Mouse (Mus musculus): ENCODE data around the gene Dact3. TPM values are rescaled to one million over a fixed set of nuclear protein-coding genes. Genes with fewer than 3 reads are reported as not detected.

Dact3 gene
- 1.9 and 2.2 TPM in 2 replicates for polyA plus RNA-seq (2016; fragmentation: Nextera tagmentation; extraction: Ambion mirVana)

DNA sequence AGATGAGACGGTGACA, at the start of gene Dact3:
Gene Dact3, plus strand, starts transcription at position 8 of the 16 bp plus-strand sequence.
- Histone ChIP-seq H3K27me3 (ENCODE audit: low read depth, poor library complexity, severe bottlenecking) (no peaks in the 10 kb centered on the region), H3K4me1 (peaks cover 50% of the 10 kb centered on the region), H3K36me3 (peaks cover 16% of the 10 kb centered on the region), H3K27ac (replicated peaks) (peak within 1 kb of the TSS; percentile 90), H3K9me3 (replicated peaks) (no peaks in the 10 kb centered on the region), H3K4me3 (peak within 1 kb of the TSS; percentile 74)
- no peak for DNase-seq (ENCODE audit: low spot score)
- WGBS: 0% methylated on average over 1 of the region's 1 CpGs

DNA sequence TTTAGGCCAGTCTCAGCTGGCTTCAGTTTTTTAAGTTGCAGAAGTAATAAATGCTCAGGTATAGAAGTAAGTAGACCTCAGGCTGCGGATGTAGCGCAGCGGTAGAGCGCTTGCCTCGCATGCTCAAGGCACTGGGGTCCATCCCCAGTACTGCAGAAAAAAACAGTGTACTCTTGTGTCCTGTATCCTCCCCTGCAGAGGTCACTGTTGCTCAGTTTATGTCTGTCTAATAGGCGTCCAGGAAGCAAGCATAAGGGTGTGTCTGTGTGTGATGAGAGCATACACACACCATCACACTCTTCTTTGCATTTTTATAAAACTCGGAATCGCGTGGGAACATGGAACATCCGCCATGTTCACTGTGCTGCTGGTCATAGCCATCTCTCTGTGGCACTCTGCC, 49.3 kb upstream of the Dact3 start:
- no peaks in the 10 kb centered on the region for H3K9me3 ChIP-seq (replicated peaks)
- H3K27ac ChIP-seq (replicated peaks): no peak overlapping the region
- no peak for DNase-seq (ENCODE audit: low spot score)
- peaks cover 13% of the 10 kb centered on the region for H3K4me1 ChIP-seq
- H3K27me3 ChIP-seq (ENCODE audit: low read depth, poor library complexity, severe bottlenecking): no peaks in the 10 kb centered on the region
- WGBS: 90% methylated on average over 10 of the region's 10 CpGs
- H3K4me3 ChIP-seq: no peak overlapping the region
- H3K36me3 ChIP-seq: peaks cover 89% of the 10 kb centered on the region

- peaks cover 5% of the 10 kb centered on the region for H3K4me1 ChIP-seq
- no peaks in the 10 kb centered on the region for H3K9me3 ChIP-seq (replicated peaks)
- DNase-seq (ENCODE audit: low spot score): no peak
- H3K4me3 ChIP-seq: no peak overlapping the region
- H3K27me3 ChIP-seq (ENCODE audit: low read depth, poor library complexity, severe bottlenecking): no peaks in the 10 kb centered on the region
- no peak overlapping the region for H3K27ac ChIP-seq (replicated peaks)
- H3K36me3 ChIP-seq: peaks cover 97% of the 10 kb centered on the region
- 91% methylated on average over 5 of the region's 5 CpGs for WGBS
Observed at GRCm38 (mm10) chr7:16826571-16826970, 48.5 kb upstream of the Dact3 start.

GRCm38 (mm10) chr7:16827274-16827673, 47.8 kb upstream of the Dact3 start:
- Histone ChIP-seq H3K9me3 (replicated peaks) (no peaks in the 10 kb centered on the region), H3K36me3 (peaks cover 100% of the 10 kb centered on the region), H3K27ac (replicated peaks) (no peak overlapping the region), H3K27me3 (ENCODE audit: low read depth, poor library complexity, severe bottlenecking) (no peaks in the 10 kb centered on the region), H3K4me1 (no peaks in the 10 kb centered on the region), H3K4me3 (no peak overlapping the region)
- 88% methylated on average over 4 of the region's 4 CpGs for WGBS
- DNase-seq (ENCODE audit: low spot score): no peak

DNA sequence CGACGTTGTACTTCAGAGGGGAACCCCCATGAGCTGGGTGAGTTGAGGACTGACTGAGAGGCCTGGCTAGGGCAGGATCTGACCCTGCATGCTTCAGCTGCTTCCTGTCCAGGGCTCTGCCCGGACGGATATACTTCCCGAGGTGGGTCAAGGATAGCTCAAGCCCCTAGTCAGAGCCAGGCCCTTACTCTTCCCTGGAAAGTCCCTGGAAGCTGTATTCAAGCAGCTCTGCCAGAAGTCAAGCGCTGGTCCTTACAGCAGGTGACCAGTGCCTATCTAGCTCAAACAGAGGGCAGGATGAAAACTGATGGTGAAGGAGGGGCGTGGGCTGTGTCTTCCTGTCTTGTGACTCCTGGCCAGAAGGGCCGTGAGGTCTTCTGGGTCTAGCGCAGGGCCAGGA, 44.7 kb upstream of the Dact3 start:
- H3K4me1 ChIP-seq: no peaks in the 10 kb centered on the region
- 91% methylated on average over 9 of the region's 9 CpGs for WGBS
- H3K4me3 ChIP-seq: no peak overlapping the region
- H3K27ac ChIP-seq (replicated peaks): no peak overlapping the region
- peaks cover 99% of the 10 kb centered on the region for H3K36me3 ChIP-seq
- H3K9me3 ChIP-seq (replicated peaks): no peaks in the 10 kb centered on the region
- no peak for DNase-seq (ENCODE audit: low spot score)
- H3K27me3 ChIP-seq (ENCODE audit: low read depth, poor library complexity, severe bottlenecking): no peaks in the 10 kb centered on the region

DNA sequence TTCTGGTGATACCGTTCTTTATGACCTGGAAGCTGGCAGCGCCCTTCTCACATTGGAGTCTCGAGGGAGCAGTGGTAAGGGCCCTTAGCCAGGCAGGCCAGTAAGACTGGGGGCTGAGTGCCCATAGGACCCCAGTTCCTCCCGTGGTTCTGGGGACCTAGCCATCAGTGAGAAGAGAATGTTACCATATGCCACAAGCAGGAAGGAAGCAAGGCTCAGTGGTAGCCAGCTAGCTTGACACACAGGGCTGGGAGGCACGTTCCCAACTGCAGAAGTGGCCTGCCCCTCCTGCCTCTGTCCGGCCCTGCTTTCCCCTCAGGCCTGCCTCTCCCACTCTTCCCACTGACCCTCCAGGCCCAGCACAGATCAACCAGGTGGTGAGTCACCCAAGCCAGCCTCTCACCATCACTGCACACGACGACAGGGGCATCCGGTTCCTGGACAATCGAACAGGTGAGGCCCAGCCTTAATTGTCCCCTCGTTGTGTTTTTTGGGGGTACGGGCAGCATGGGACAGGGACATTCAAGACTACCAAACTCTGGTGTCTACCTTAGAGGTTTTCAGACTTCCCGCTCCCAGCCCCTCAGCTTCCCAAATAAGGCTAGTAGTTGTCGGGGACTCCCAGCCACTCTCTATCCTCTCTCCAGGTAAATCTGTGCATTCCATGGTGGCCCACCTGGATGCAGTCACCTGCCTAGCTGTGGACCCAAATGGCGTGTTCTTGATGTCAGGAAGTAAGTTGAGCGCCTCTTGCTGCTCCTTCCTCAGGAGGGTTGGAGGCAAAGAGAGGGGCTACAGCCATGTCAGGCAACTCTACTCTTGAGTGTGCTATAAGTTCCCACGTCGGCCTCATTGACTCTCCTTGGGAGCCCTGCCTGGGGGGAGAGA, 37.0 kb upstream of the Dact3 start:
- 93% methylated on average over 18 of the region's 18 CpGs for WGBS
- Histone ChIP-seq H3K36me3 (peaks cover 79% of the 10 kb centered on the region), H3K4me1 (peaks cover 18% of the 10 kb centered on the region), H3K27ac (replicated peaks) (no peak overlapping the region), H3K27me3 (ENCODE audit: low read depth, poor library complexity, severe bottlenecking) (no peaks in the 10 kb centered on the region), H3K9me3 (replicated peaks) (no peaks in the 10 kb centered on the region), H3K4me3 (no peak overlapping the region)
- DNase-seq (ENCODE audit: low spot score): no peak

DNA sequence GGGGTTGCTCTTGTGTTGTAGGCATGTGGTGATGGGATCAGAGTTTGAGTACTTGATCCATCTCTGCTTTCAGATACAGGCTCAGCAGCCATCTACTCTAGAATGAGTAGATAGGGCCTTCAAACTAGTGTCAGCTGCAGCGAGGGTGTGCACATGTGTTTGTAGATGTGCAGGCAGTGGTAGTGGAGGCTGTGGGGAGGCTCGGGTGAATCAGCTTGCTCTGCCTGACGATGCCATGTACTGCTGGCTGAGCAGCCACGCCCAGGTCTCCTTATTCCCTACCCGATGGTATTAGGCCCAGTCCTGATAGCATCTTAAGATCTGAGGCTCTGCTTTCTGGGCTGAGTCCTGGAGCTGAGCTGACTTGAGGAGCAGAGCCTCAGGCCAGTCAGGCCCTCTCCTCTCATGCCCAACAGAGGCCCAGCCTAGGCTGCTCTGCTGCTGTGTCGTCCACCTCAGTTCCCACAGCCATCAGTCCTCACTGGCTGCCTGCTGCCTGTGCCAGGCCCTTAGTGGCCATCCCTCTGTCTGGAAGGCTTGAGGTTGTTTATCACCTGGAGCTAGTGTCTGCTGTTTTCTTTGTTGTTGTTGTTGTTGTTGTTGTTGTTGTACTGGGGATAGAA, 36.2 kb upstream of the Dact3 start:
- Histone ChIP-seq H3K27me3 (ENCODE audit: low read depth, poor library complexity, severe bottlenecking) (0 out of 2 replicates have a peak, but pooled peaks cover under 1% of the 10 kb centered on the region), H3K4me3 (no peak overlapping the region), H3K27ac (replicated peaks) (no peak overlapping the region), H3K9me3 (replicated peaks) (no peaks in the 10 kb centered on the region), H3K4me1 (peaks cover 26% of the 10 kb centered on the region), H3K36me3 (peaks cover 72% of the 10 kb centered on the region)
- 91% methylated on average over 6 of the region's 6 CpGs for WGBS
- DNase-seq (ENCODE audit: low spot score): no peak

DNA sequence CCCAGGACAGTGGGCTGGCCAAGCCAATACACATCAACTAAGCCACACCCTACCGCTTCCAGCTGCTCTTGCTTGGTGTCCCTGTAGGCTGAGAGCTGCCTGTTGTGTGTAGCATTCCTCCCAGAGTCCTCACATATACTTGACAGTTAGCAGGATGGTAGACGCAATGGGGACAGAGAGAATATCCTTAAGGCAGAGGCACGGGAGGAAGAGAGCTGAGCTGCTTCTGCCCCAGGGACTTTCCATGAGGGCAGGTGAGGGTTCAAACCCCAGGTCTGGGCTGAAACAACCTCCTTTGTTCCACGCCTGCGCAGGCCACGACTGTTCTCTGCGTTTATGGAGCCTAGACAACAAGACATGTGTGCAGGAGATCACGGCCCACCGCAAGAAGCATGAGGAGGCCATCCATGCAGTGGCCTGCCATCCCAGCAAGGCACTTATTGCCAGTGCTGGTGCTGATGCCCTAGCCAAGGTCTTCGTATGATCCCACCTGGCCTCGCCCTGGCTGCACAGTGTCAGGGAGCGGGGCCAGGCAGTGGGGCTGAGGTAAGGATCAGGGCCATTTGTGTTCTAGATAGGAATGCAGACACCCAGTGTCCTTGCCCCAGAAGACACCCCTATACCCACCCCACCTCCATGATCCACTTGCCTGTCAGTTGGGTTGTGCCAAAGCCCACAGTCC, 35.5 kb upstream of the Dact3 start:
- Histone ChIP-seq H3K27ac (replicated peaks) (no peak overlapping the region), H3K27me3 (ENCODE audit: low read depth, poor library complexity, severe bottlenecking) (peaks cover 6% of the 10 kb centered on the region; the same call in 1 of the 2 replicates), H3K9me3 (replicated peaks) (no peaks in the 10 kb centered on the region), H3K4me3 (no peak overlapping the region), H3K36me3 (peaks cover 65% of the 10 kb centered on the region), H3K4me1 (peaks cover 33% of the 10 kb centered on the region)
- WGBS: 93% methylated on average over 12 of the region's 12 CpGs
- no peak for DNase-seq (ENCODE audit: low spot score)

- Histone ChIP-seq H3K36me3 (peaks cover 60% of the 10 kb centered on the region), H3K4me1 (peaks cover 38% of the 10 kb centered on the region), H3K27ac (replicated peaks) (no peak overlapping the region), H3K27me3 (ENCODE audit: low read depth, poor library complexity, severe bottlenecking) (peaks cover 8% of the 10 kb centered on the region; the same call in 1 of the 2 replicates), H3K9me3 (replicated peaks) (no peaks in the 10 kb centered on the region), H3K4me3 (no peak overlapping the region)
- DNase-seq (ENCODE audit: low spot score): no peak
- 89% methylated on average over 2 of the region's 2 CpGs for whole genome bisulfite sequencing
Observed at GRCm38 (mm10) chr7:16840109-16840491, 35.0 kb upstream of the Dact3 start.

- H3K27me3 ChIP-seq (ENCODE audit: low read depth, poor library complexity, severe bottlenecking): peaks cover 15% of the 10 kb centered on the region; the same call in 1 of the 2 replicates
- 83% methylated on average over 4 of the region's 4 CpGs for WGBS
- no peaks in the 10 kb centered on the region for H3K9me3 ChIP-seq (replicated peaks)
- no peak overlapping the region for H3K27ac ChIP-seq (replicated peaks)
- H3K4me3 ChIP-seq: no peak overlapping the region
- H3K4me1 ChIP-seq: peaks cover 46% of the 10 kb centered on the region
- peaks cover 61% of the 10 kb centered on the region for H3K36me3 ChIP-seq
- no peak for DNase-seq (ENCODE audit: low spot score)
Observed at GRCm38 (mm10) chr7:16841078-16841477, 34.0 kb upstream of the Dact3 start.

- Histone ChIP-seq H3K4me3 (peak overlapping the region; percentile 74), H3K27ac (replicated peaks) (peak overlapping the region; percentile 84), H3K9me3 (replicated peaks) (no peaks in the 10 kb centered on the region), H3K36me3 (peaks cover 58% of the 10 kb centered on the region), H3K27me3 (ENCODE audit: low read depth, poor library complexity, severe bottlenecking) (peaks cover 15% of the 10 kb centered on the region; the same call in 1 of the 2 replicates), H3K4me1 (peaks cover 46% of the 10 kb centered on the region)
- WGBS: 44% methylated on average over 11 of the region's 11 CpGs
- DNase-seq (ENCODE audit: low spot score): no peak
Observed at GRCm38 (mm10) chr7:16841561-16842560, 33.3 kb upstream of the Dact3 start.

GRCm38 (mm10) chr7:16842645-16843063, 32.5 kb upstream of the Dact3 start, which contains the start of gene Prkd2:
TSS of gene Prkd2 (plus strand) at chr7:16842902.
- Histone ChIP-seq H3K27ac (replicated peaks) (peak within 1 kb of the TSS; percentile 84), H3K4me1 (peaks cover 46% of the 10 kb centered on the region), H3K36me3 (peaks cover 53% of the 10 kb centered on the region), H3K27me3 (ENCODE audit: low read depth, poor library complexity, severe bottlenecking) (peaks cover 15% of the 10 kb centered on the region; the same call in 1 of the 2 replicates), H3K9me3 (replicated peaks) (no peaks in the 10 kb centered on the region), H3K4me3 (peak within 1 kb of the TSS; percentile 74)
- under 1% methylated on average over 32 of the region's 32 CpGs for WGBS
- DNase-seq (ENCODE audit: low spot score): peak; percentile 94
